Mouse (Mus musculus) cerebellum, postnatal 14 days (tissue): ENCODE results near the gene Gramd1a.

ENCODE experiments used
- DNase-seq, 2 experiments: peaks; one replicate each; pipeline ENCODE4 v3.0.0; 2021; ENCODE audit warnings: mixed read lengths in 2 of 2

The Gramd1a gene

GRCm38 (mm10) chr7:31094774-31095501 is 60.8 kb downstream of the Gramd1a start:
- peak; percentile 61 to 72 for DNase-seq

- DNase-seq, result no peak
Measured at GRCm38 (mm10) chr7:31089721-31090120, 66.0 kb downstream of the Gramd1a start.

GRCm38 (mm10) chr7:31088206-31088605 is 67.5 kb downstream of the Gramd1a start:
- no peak for DNase-seq

- no peak for DNase-seq
Measured at GRCm38 (mm10) chr7:31087262-31087661, 68.4 kb downstream of the Gramd1a start.

GRCm38 (mm10) chr7:31086175-31086755 is 69.4 kb downstream of the Gramd1a start:
- no peak for DNase-seq

- no peak for DNase-seq
Measured at GRCm38 (mm10) chr7:31085171-31085570, 70.5 kb downstream of the Gramd1a start.

- DNase-seq, result no peak
Measured at GRCm38 (mm10) chr7:31084140-31084539, 71.6 kb downstream of the Gramd1a start.

- peak; percentile 79 to 81 for DNase-seq
Measured at GRCm38 (mm10) chr7:31082831-31083588, 72.7 kb downstream of the Gramd1a start.

GRCm38 (mm10) chr7:31082106-31082505 is 73.6 kb downstream of the Gramd1a start:
- DNase-seq, result no peak

- peak in 1 of 2 experiments; percentile 64 for DNase-seq
Measured at GRCm38 (mm10) chr7:31081106-31081505, 74.6 kb downstream of the Gramd1a start.

GRCm38 (mm10) chr7:31080611-31081010 is 75.1 kb downstream of the Gramd1a start:
- DNase-seq, result no peak
